9 mouse cellular contexts compared by ENCODE assay signal in the genomic region with DNA sequence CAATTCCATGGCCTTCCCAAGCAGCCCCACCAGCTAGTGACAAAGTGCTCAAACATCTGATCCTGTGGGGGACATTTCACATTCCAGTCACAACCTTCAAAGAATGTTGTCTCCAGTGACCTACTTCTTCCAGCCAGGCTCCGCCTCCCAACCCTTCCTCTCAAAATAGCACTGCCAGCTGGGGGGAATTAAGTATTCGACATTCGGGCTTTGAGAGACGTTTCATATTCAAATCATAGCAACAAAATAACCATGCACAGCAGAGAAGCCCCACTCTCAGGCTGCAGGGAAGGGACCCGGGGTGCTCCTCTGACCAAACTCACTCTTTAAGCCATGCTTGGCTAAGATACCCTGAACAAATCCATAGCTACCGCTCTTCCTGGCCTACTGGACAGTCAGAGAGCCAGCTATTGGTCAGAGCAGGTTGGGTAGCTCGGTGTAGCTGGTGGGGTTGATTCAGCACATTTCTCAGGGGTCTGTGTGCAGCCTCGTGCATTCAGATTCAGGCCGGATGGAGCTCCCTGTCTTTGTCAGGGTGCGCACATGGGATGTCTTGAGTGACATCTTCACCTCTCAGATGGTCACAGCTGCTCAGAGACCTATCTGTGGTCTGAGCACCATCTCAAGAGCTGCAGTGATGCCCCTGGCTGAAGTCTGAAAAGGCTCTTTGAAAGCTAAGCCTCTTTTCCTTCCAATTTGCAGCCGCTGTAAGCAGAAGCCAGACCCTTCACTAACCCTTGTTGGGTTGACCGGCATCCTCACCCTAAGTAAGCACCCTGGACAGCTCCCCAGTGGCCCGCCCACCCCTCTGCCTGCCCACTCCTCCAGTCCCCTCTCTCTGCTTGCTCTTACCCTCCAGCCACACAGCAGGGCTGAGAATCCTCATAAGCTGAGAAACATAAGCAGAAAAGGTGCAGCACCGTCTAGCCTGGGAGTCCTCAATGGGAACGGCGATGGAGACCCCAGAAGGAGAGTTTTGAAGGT. TPM values are rescaled to one million over a fixed set of nuclear protein-coding genes. Genes with fewer than 3 reads are reported as not detected.
DNase-seq lines count a peak whose midpoint lies in the region.
"Had no signal": no experiment of that assay in that cellular context is flagged by ENCODE, and none has a peak within 500 bp of the region (broad histone marks: within the 10 kb centered on the region; RNA-seq: fewer than 3 reads in every experiment).

No protein-coding gene starts in this region.

- peak; percentile 22 for DNase-seq in cerebellum, adult 9-11 months
- DNase-seq in cerebellum, adult 8-10 months = no peak
- DNase-seq in left cerebral cortex, postnatal 14 days (ENCODE audit: low spot score in 2 of 2) = peak; percentile 50 to 80
- no peak for DNase-seq in left cerebral cortex, postnatal 36 days (ENCODE audit: low spot score in 2 of 2)
- DNase-seq in embryo, embryonic 10 days (ENCODE audit: low spot score) = peak; percentile 54
- peak; percentile 10 for DNase-seq in hindlimb bud, embryonic 11.5 days (ENCODE audit: extremely low spot score, low read depth, low spot score)
- DNase-seq in adrenal gland, postnatal 14 days = no peak
- no peak for DNase-seq in testis, postnatal 14 days (ENCODE audit: low spot score)
- DNase-seq: adrenal gland, postnatal 10 days had no signal

- intact Hi-C loops in left cerebral cortex, postnatal 14 days (cut with DNase I) = loop anchor here (5.0 kb wide), 1 partner anchor 43 kb away; no protein-coding TSS in a partner anchor
- intact Hi-C loops in left cerebral cortex, postnatal 36 days (cut with DNase I) = no loop called here

RNA-seq across cellular contexts. Expression of a gene that starts 30.7 kb away (rescaled TPM):
- 1 to 10 TPM in 1 of 2 experiments, not detected in 1; 1.2 TPM for total RNA-seq in left cerebral cortex, postnatal 14 days (2021)
- total RNA-seq in left cerebral cortex, postnatal 36 days (2021) = 1 to 10 TPM in 1 of 2 experiments, under 1 TPM in 1; 0.79 to 1.7 TPM
- 1.2 TPM in 2 replicates for total RNA-seq in adrenal gland, postnatal 14 days (2021)

RNA-seq across cellular contexts. Expression of a gene that starts 49.9 kb away (rescaled TPM):
- 1 to 10 TPM; 3.2 to 3.7 TPM for total RNA-seq in left cerebral cortex, postnatal 14 days (2021)
- 1 to 10 TPM; 2.5 to 4.0 TPM for total RNA-seq in left cerebral cortex, postnatal 36 days (2021)
- total RNA-seq in adrenal gland, postnatal 14 days (2021) = 6.7 and 11.6 TPM in 2 replicates

RNA-seq across cellular contexts. Expression of a gene that starts 57.3 kb away (rescaled TPM):
- total RNA-seq in left cerebral cortex, postnatal 14 days (2021) = 10 to 100 TPM; 62.3 to 73.1 TPM
- total RNA-seq in left cerebral cortex, postnatal 36 days (2021) = 10 to 100 TPM; 45.1 to 54.3 TPM
- total RNA-seq in adrenal gland, postnatal 14 days (2021) = 29.6 and 43.3 TPM in 2 replicates

Comparison
In these comparisons a context has a peak if more than half of its experiments do, and no peak if none do; other contexts are left out.
1. DNase-seq: peak in cerebellum, adult 9-11 months (single experiment), left cerebral cortex, postnatal 14 days (2 of 2), embryo, embryonic 10 days (single experiment) and hindlimb bud, embryonic 11.5 days (single experiment); none in cerebellum, adult 8-10 months (single experiment), left cerebral cortex, postnatal 36 days (0 of 2), adrenal gland, postnatal 14 days (single experiment) and testis, postnatal 14 days (single experiment).